Mouse (Mus musculus) kidney, postnatal 4 days (tissue): ENCODE results near the gene Sntn.

Experiments
- DNase-seq, 2 experiments: peaks; one replicate each; pipeline ENCODE4 v3.0.0; 2021; ENCODE audit warnings: mixed read lengths in 2 of 2

Gene Sntn

GRCm38 (mm10) chr14:13670576-13670975 lies at the start of gene Sntn:
Sntn (plus strand) TSS chr14:13670876.
- DNase-seq, result no peak

GRCm38 (mm10) chr14:13649865-13650264 lies 20.8 kb upstream of the Sntn start:
- DNase-seq, result no peak

GRCm38 (mm10) chr14:13651039-13651438 lies 19.6 kb upstream of the Sntn start:
- no peak for DNase-seq

GRCm38 (mm10) chr14:13651541-13652298 lies 19.0 kb upstream of the Sntn start:
- DNase-seq, result no peak

GRCm38 (mm10) chr14:13686716-13687115 lies 16.0 kb downstream of the Sntn start:
- DNase-seq, result no peak

- DNase-seq, result no peak
Measured at GRCm38 (mm10) chr14:13690426-13690825, 19.8 kb downstream of the Sntn start.

- no peak for DNase-seq
Measured at GRCm38 (mm10) chr14:13732263-13732662, 61.6 kb downstream of the Sntn start.
